Mouse (Mus musculus) heart, embryonic 11.5 days (tissue): ENCODE data around the gene Mybpc3. TPM values are rescaled to one million over a fixed set of nuclear protein-coding genes. Genes with fewer than 3 reads are reported as not detected.

Experiments
- ATAC-seq: fragments of 200-750 bp; cut with Nextera tagmentation; replicated peaks from 2 replicates; pipeline ENCODE4 v1.8.0; 2017; ENCODE audit warnings: moderate library complexity; ENCODE audit not compliant: insufficient number of reproducible peaks, low FRiP score, low TSS enrichment
- H3K27ac ChIP-seq: fragments of 300-500 bp; sonication (generic); 2 replicates; pipeline ENCODE4 v1.5.1; 2014; ENCODE audit warnings: mild to moderate bottlenecking, low read depth, low read length
- H3K27me3 ChIP-seq: fragments of 300-500 bp; sonication (generic); 2 replicates; pipeline ENCODE4 v1.6.1; 2014; ENCODE audit warnings: mild to moderate bottlenecking, low read length, mixed read lengths; ENCODE audit not compliant: control insufficient read depth, insufficient read depth
- H3K36me3 ChIP-seq: fragments of 300-500 bp; sonication (generic); 2 replicates; pipeline ENCODE4 v1.6.1; 2014; ENCODE audit warnings: mild to moderate bottlenecking, low read length, moderate library complexity, mixed read lengths; ENCODE audit not compliant: control insufficient read depth, insufficient read depth
- H3K4me1 ChIP-seq: fragments of 300-500 bp; sonication (generic); 2 replicates; pipeline ENCODE4 v1.6.1; 2014; ENCODE audit warnings: low read length; ENCODE audit not compliant: control insufficient read depth, insufficient read depth
- H3K4me2 ChIP-seq: fragments of 300-500 bp; sonication (generic); 2 replicates; pipeline ENCODE4 v1.6.1; 2014; ENCODE audit warnings: mild to moderate bottlenecking, moderate library complexity
- H3K4me3 ChIP-seq: fragments of 300-500 bp; sonication (generic); 2 replicates; pipeline ENCODE4 v1.5.1; 2014; ENCODE audit warnings: low read depth, low read length
- H3K9ac ChIP-seq: fragments of 300-500 bp; sonication (generic); 2 replicates; pipeline ENCODE4 v1.6.1; 2014; ENCODE audit warnings: mild to moderate bottlenecking, low read depth, low read length, moderate library complexity
- H3K9me3 ChIP-seq: fragments of 300-500 bp; sonication (generic); replicated peaks from 2 replicates; pipeline ENCODE4 v1.6.1; 2016; ENCODE audit warnings: low read length; ENCODE audit not compliant: control insufficient read depth
- WGBS: fragments of 180-500 bp; shearing (Covaris S2); extraction: QIAGEN DNeasy Blood & Tissue Kit; methylation state at CpG from one replicate; pipeline ENCODE4 v1.1.7; 2014; ENCODE audit not compliant: insufficient replicate concordance; 5-methylcytosine and 5-hydroxymethylcytosine counted together
- polyA plus RNA-seq: library from polyadenylated mRNA; unstranded; fragments of >200 nt; fragmentation: Nextera tagmentation; extraction: Ambion mirVana; gene quantifications from 2 replicates; pipeline ENCODE4 v1.2.1, GENCODE M21; 2014

The Mybpc3 gene
- polyA plus RNA-seq, 1 experiment from 2014 or later = 470 TPM

GRCm38 (mm10) chr2:91183711-91184405, 65.9 kb downstream of the Mybpc3 start, which contains the start of gene Madd:
Gene Madd (minus strand): TSS chr2:91183837.
- Histone ChIP-seq H3K9ac (peak within 1 kb of the TSS; percentile 74), H3K4me1 (peaks cover 11% of the 10 kb centered on the region), H3K9me3 (no peaks in the 10 kb centered on the region), H3K27me3 (no peaks in the 10 kb centered on the region), H3K27ac (peak within 1 kb of the TSS; percentile 35), H3K4me2 (peak within 1 kb of the TSS; percentile 98), H3K4me3 (peak within 1 kb of the TSS; percentile 94), H3K36me3 (no peaks in the 10 kb centered on the region)
- 60% methylated on average over 15 of the region's 15 CpGs for WGBS
- ATAC-seq = no peak

Other genes starting within 250 kb of the Mybpc3 start
- 15.7 and 16.2 TPM in 2 replicates for gene C1qtnf4, start 232.3 kb upstream of the Mybpc3 start, polyA plus RNA-seq
- 26.2 and 31.5 TPM in 2 replicates for gene Kbtbd4, start 213.4 kb upstream of the Mybpc3 start, polyA plus RNA-seq
- 331 and 358 TPM in 2 replicates for gene Ndufs3, start 213.3 kb upstream of the Mybpc3 start, polyA plus RNA-seq
- 78.7 and 95.7 TPM in 2 replicates for gene Celf1, start 177.8 kb upstream of the Mybpc3 start, polyA plus RNA-seq
- 11.1 and 11.3 TPM in 2 replicates for gene Rapsn, start 82.5 kb upstream of the Mybpc3 start, polyA plus RNA-seq
- 316 and 322 TPM in 2 replicates for gene Psmc3, start 64.1 kb upstream of the Mybpc3 start, polyA plus RNA-seq
- gene Slc39a13, start 47.7 kb upstream of the Mybpc3 start, polyA plus RNA-seq = 34.0 and 36.3 TPM in 2 replicates
- 1.7 and 1.9 TPM in 2 replicates for gene Spi1, start 35.8 kb upstream of the Mybpc3 start, polyA plus RNA-seq
- gene Madd, start 65.7 kb downstream of the Mybpc3 start, polyA plus RNA-seq = 5.0 and 6.8 TPM in 2 replicates
- gene Nr1h3, start 84.7 kb downstream of the Mybpc3 start, polyA plus RNA-seq = 2.5 and 2.8 TPM in 2 replicates
- gene Acp2, start 84.7 kb downstream of the Mybpc3 start, polyA plus RNA-seq = 19.0 and 20.3 TPM in 2 replicates
- gene Ddb2, start 118.8 kb downstream of the Mybpc3 start, polyA plus RNA-seq = 7.3 and 8.3 TPM in 2 replicates
- gene Pacsin3, start 137.8 kb downstream of the Mybpc3 start, polyA plus RNA-seq = 18.6 and 19.5 TPM in 2 replicates
- gene Arfgap2, start 146.8 kb downstream of the Mybpc3 start, polyA plus RNA-seq = 56.7 and 64.1 TPM in 2 replicates